8 mouse cellular contexts compared by ENCODE assay signal in genomic region chr17:24548921-24549617, GRCm38 (mm10). TPM values are rescaled to one million over a fixed set of nuclear protein-coding genes. Genes with fewer than 3 reads are reported as not detected.
DNase-seq lines count a peak whose midpoint lies in the region; ATAC-seq and TF ChIP-seq lines count a peak whose summit lies in the region.

No protein-coding gene starts in this region.

- TF ChIP-seq POLR2A in bone marrow macrophage, adult 2 months (IDR thresholded peaks at IDR 0.05; ENCODE audit: borderline replicate concordance, low read depth, low read length), result no peak
- TF ChIP-seq POLR2A in thymus, adult 2 months (IDR thresholded peaks at IDR 0.05; ENCODE audit: control insufficient read depth, extremely low read depth, insufficient read depth, low read length, poor library complexity), result no peak

- H3K36me3 ChIP-seq in forebrain, embryonic 11.5 days (ENCODE audit: control insufficient read depth, insufficient read depth, low read length), result no peaks in the 10 kb centered on the region
- no peaks in the 10 kb centered on the region for H3K36me3 ChIP-seq in hindbrain, embryonic 16.5 days (ENCODE audit: control insufficient read depth, insufficient read depth, low read length)
- H3K36me3 ChIP-seq in midbrain, embryonic 15.5 days (replicated peaks), result no peaks in the 10 kb centered on the region
- H3K36me3 ChIP-seq in thymus, adult 2 months (ENCODE audit: control insufficient read depth, insufficient read depth, low read length), result no peaks in the 10 kb centered on the region

- H3K27me3 ChIP-seq in forebrain, embryonic 11.5 days (ENCODE audit: control insufficient read depth, insufficient read depth, low read length), result peaks cover 10% of the 10 kb centered on the region; the same call in 1 of the 2 replicates
- 0 out of 2 replicates have a peak, but pooled peaks cover 3% of the 10 kb centered on the region for H3K27me3 ChIP-seq in hindbrain, embryonic 16.5 days (replicated peaks; ENCODE audit: control insufficient read depth, insufficient read depth, low read length)
- 0 out of 2 replicates have a peak, but pooled peaks cover 6% of the 10 kb centered on the region for H3K27me3 ChIP-seq in midbrain, embryonic 15.5 days (replicated peaks)
- no peaks in the 10 kb centered on the region for H3K27me3 ChIP-seq in thymus, adult 2 months (ENCODE audit: control insufficient read depth, insufficient read depth, low read length)

- 8% methylated on average over 23 of the region's 23 CpGs for WGBS in forebrain, embryonic 11.5 days
- 5% methylated on average over 23 of the region's 23 CpGs for WGBS in hindbrain, embryonic 16.5 days
- WGBS in midbrain, embryonic 15.5 days, result 5% methylated on average over 23 of the region's 23 CpGs
- under 1% methylated on average over 23 of the region's 23 CpGs for WGBS in thymus, adult 2 months

- peak; percentile 66 for DNase-seq in layer of hippocampus, adult 11-12 months (ENCODE audit: low spot score)
- DNase-seq in layer of hippocampus, adult 8-10 months (ENCODE audit: low spot score in 2 of 2), result no peak
- peak; percentile 58 for DNase-seq in forebrain, embryonic 11.5 days (ENCODE audit: low spot score)
- peak; percentile 76 for DNase-seq in liver
- peak; percentile 52 for DNase-seq in thymus, adult 2 months

- H3K4me3 ChIP-seq in bone marrow macrophage, adult 2 months (ENCODE audit: insufficient read depth, low read length), result peak overlapping the region; percentile 59
- H3K4me3 ChIP-seq in forebrain, embryonic 11.5 days (ENCODE audit: low read depth, low read length), result peak overlapping the region; percentile 84
- peak overlapping the region; percentile 89 for H3K4me3 ChIP-seq in hindbrain, embryonic 16.5 days (ENCODE audit: low read length)
- H3K4me3 ChIP-seq in midbrain, embryonic 15.5 days, result peak overlapping the region; percentile 91
- H3K4me3 ChIP-seq in thymus, adult 2 months (ENCODE audit: control insufficient read depth, insufficient read depth, low read length), result peak overlapping the region; percentile 56

- peak overlapping the region; percentile 86 for H3K4me2 ChIP-seq in forebrain, embryonic 11.5 days (ENCODE audit: low read depth, low read length, severe bottlenecking)
- H3K4me2 ChIP-seq in hindbrain, embryonic 16.5 days (ENCODE audit: low read length), result peak overlapping the region; percentile 88
- peak overlapping the region; percentile 87 for H3K4me2 ChIP-seq in midbrain, embryonic 15.5 days

- peaks cover 12% of the 10 kb centered on the region for H3K4me1 ChIP-seq in bone marrow macrophage, adult 2 months (ENCODE audit: control insufficient read depth, insufficient read depth, low read length)
- peaks cover 12% of the 10 kb centered on the region; the same call in 1 of the 2 replicates for H3K4me1 ChIP-seq in forebrain, embryonic 11.5 days (replicated peaks; ENCODE audit: control insufficient read depth, insufficient read depth, low read length)
- H3K4me1 ChIP-seq in hindbrain, embryonic 16.5 days (ENCODE audit: control insufficient read depth, insufficient read depth, low read depth, low read length), result peaks cover 27% of the 10 kb centered on the region
- H3K4me1 ChIP-seq in midbrain, embryonic 15.5 days, result peaks cover 37% of the 10 kb centered on the region
- H3K4me1 ChIP-seq in thymus, adult 2 months (replicated peaks; ENCODE audit: control insufficient read depth, insufficient read depth, low read length), result peaks cover 8% of the 10 kb centered on the region

- H3K9me3 ChIP-seq in forebrain, embryonic 11.5 days (ENCODE audit: control insufficient read depth, low read length), result no peaks in the 10 kb centered on the region
- H3K9me3 ChIP-seq in hindbrain, embryonic 16.5 days (ENCODE audit: control insufficient read depth, low read length), result no peaks in the 10 kb centered on the region
- H3K9me3 ChIP-seq in midbrain, embryonic 15.5 days, result no peaks in the 10 kb centered on the region

- H3K9ac ChIP-seq in forebrain, embryonic 11.5 days (ENCODE audit: low read length), result peak overlapping the region; percentile 37
- H3K9ac ChIP-seq in hindbrain, embryonic 16.5 days (ENCODE audit: low read depth, low read length), result peak overlapping the region; percentile 96
- H3K9ac ChIP-seq in midbrain, embryonic 15.5 days, result peak overlapping the region; percentile 35

- ATAC-seq in forebrain, embryonic 11.5 days (replicated peaks; ENCODE audit: low FRiP score), result no peak; the same call in 1 of the 2 replicates
- ATAC-seq in hindbrain, embryonic 16.5 days, result peak; percentile 29
- peak; percentile 49; the same call in 1 of the 2 replicates for ATAC-seq in midbrain, embryonic 15.5 days (replicated peaks)

- peak overlapping the region; percentile 67 for H3K27ac ChIP-seq in bone marrow macrophage, adult 2 months (ENCODE audit: insufficient read depth, low read depth, low read length)
- no peak overlapping the region; the same call in 1 of the 2 replicates for H3K27ac ChIP-seq in forebrain, embryonic 11.5 days (ENCODE audit: low read depth, low read length)
- peak overlapping the region; percentile 49 for H3K27ac ChIP-seq in hindbrain, embryonic 16.5 days (ENCODE audit: low read depth, low read length)
- peak overlapping the region; percentile 89 for H3K27ac ChIP-seq in midbrain, embryonic 15.5 days
- H3K27ac ChIP-seq in thymus, adult 2 months (ENCODE audit: control insufficient read depth, insufficient read depth, low read length), result peak overlapping the region; percentile 68

- no peak for TF ChIP-seq CTCF in bone marrow macrophage, adult 2 months (IDR thresholded peaks at IDR 0.05; ENCODE audit: low read depth, low read length)
- no peak for TF ChIP-seq CTCF in thymus, adult 2 months (IDR thresholded peaks at IDR 0.05; ENCODE audit: borderline replicate concordance, control insufficient read depth, extremely low read depth, insufficient read depth, low read length, poor library complexity)

RNA-seq across cellular contexts. Expression of gene Pkd1, which starts 0.6 kb away (rescaled TPM):
- total RNA-seq in layer of hippocampus, adult 8-10 months (2022), result 100 to 1,000 TPM in 1 of 4 experiments, 10 to 100 TPM in 3; 72.1 to 120 (median 88.4) TPM
- polyA plus RNA-seq in bone marrow macrophage, adult 2 months (2012; ENCODE audit: insufficient read depth, insufficient read length, missing spikeins), result 22.3 and 24.6 TPM in 2 replicates
- 19.0 and 23.9 TPM in 2 replicates for polyA plus RNA-seq in forebrain, embryonic 11.5 days (2014; fragmentation: Nextera tagmentation; extraction: Ambion mirVana)
- 26.8 and 29.9 TPM in 2 replicates for polyA plus RNA-seq in hindbrain, embryonic 16.5 days (2015; fragmentation: Nextera tagmentation; extraction: Ambion mirVana)
- polyA plus RNA-seq in midbrain, embryonic 15.5 days (2015; fragmentation: Nextera tagmentation; extraction: Ambion mirVana), result 29.0 and 29.8 TPM in 2 replicates
- 85.0 and 92.8 TPM in 2 replicates for polyA plus RNA-seq in thymus, adult 2 months (2012; rRNA removed)

RNA-seq across cellular contexts. Expression of gene Rab26, which starts 15.1 kb away (rescaled TPM):
- 10 to 100 TPM; 63.4 to 66.7 (median 65.6) TPM for total RNA-seq in layer of hippocampus, adult 8-10 months (2022)
- 0.44 TPM in 1 of 2 replicates, not detected in the other for polyA plus RNA-seq in bone marrow macrophage, adult 2 months (2012; ENCODE audit: insufficient read depth, insufficient read length, missing spikeins)
- 1.8 and 2.7 TPM in 2 replicates for polyA plus RNA-seq in forebrain, embryonic 11.5 days (2014; fragmentation: Nextera tagmentation; extraction: Ambion mirVana)
- polyA plus RNA-seq in hindbrain, embryonic 16.5 days (2015; fragmentation: Nextera tagmentation; extraction: Ambion mirVana), result 10.9 and 13.0 TPM in 2 replicates
- polyA plus RNA-seq in midbrain, embryonic 15.5 days (2015; fragmentation: Nextera tagmentation; extraction: Ambion mirVana), result 8.4 and 8.8 TPM in 2 replicates
- 1.6 and 1.9 TPM in 2 replicates for polyA plus RNA-seq in thymus, adult 2 months (2012; rRNA removed)

RNA-seq across cellular contexts. Expression of gene Traf7, which starts 21.3 kb away (rescaled TPM):
- 100 to 1,000 TPM in 2 of 4 experiments, 10 to 100 TPM in 2; 82.9 to 106 (median 97.4) TPM for total RNA-seq in layer of hippocampus, adult 8-10 months (2022)
- polyA plus RNA-seq in bone marrow macrophage, adult 2 months (2012; ENCODE audit: insufficient read depth, insufficient read length, missing spikeins), result 88.8 and 102 TPM in 2 replicates
- polyA plus RNA-seq in forebrain, embryonic 11.5 days (2014; fragmentation: Nextera tagmentation; extraction: Ambion mirVana), result 113 and 123 TPM in 2 replicates
- 85.9 and 94.2 TPM in 2 replicates for polyA plus RNA-seq in hindbrain, embryonic 16.5 days (2015; fragmentation: Nextera tagmentation; extraction: Ambion mirVana)
- polyA plus RNA-seq in midbrain, embryonic 15.5 days (2015; fragmentation: Nextera tagmentation; extraction: Ambion mirVana), result 108 and 112 TPM in 2 replicates
- 339 and 362 TPM in 2 replicates for polyA plus RNA-seq in thymus, adult 2 months (2012; rRNA removed)

Comparison
In these comparisons a context has a peak if more than half of its experiments do, and no peak if none do; other contexts are left out.
1. DNase-seq: peak in layer of hippocampus, adult 11-12 months (single experiment), forebrain, embryonic 11.5 days (single experiment), liver (single experiment) and thymus, adult 2 months (single experiment); none in layer of hippocampus, adult 8-10 months (0 of 2).
2. H3K9ac ChIP-seq: peak in every context shown above with its lines; median percentile 96 in hindbrain, embryonic 16.5 days; 37 in forebrain, embryonic 11.5 days; 35 in midbrain, embryonic 15.5 days.
3. Peak in every context shown above with its lines, with median percentiles within 50 percentile points of each other: H3K4me3 ChIP-seq and H3K4me2 ChIP-seq.